Mouse (Mus musculus): ENCODE measurements around the gene 3100002H09Rik.

- no peak for TF ChIP-seq CHD2 (IDR thresholded peaks at IDR 0.05; ENCODE audit: low read depth, low read length)
- no peak for TF ChIP-seq HCFC1 (IDR thresholded peaks at IDR 0.05; ENCODE audit: borderline replicate concordance, insufficient read depth, low read length)
Measured at GRCm38 (mm10) chr4:124575955-124576445, 34.6 kb downstream of the 3100002H09Rik start.

All from ES-E14 (cell line).